Mouse (Mus musculus) myocyte (in vitro differentiated cells): ENCODE measurements around the gene Pxylp1. TPM values are rescaled to one million over a fixed set of nuclear protein-coding genes. Genes with fewer than 3 reads are reported as not detected.

Source experiments
- H3K27me3 ChIP-seq: one replicate; pipeline ENCODE4 v1.6.1; 2011; ENCODE audit not compliant: control insufficient read depth, insufficient read depth, insufficient read length
- H3K36me3 ChIP-seq: one replicate; pipeline ENCODE4 v1.6.1; 2011; ENCODE audit not compliant: control insufficient read depth, insufficient read depth
- H3K4me2 ChIP-seq: one replicate; pipeline ENCODE4 v1.6.1; 2011; ENCODE audit warnings: low read depth, control low read depth
- H3K4me3 ChIP-seq: one replicate; pipeline ENCODE4 v1.5.1; 2011; ENCODE audit warnings: mild to moderate bottlenecking, control low read depth, moderate library complexity
- H3K79me2 ChIP-seq: one replicate; pipeline ENCODE4 v1.6.1; 2011; ENCODE audit not compliant: control insufficient read depth, insufficient read depth
- H3ac ChIP-seq: one replicate; pipeline ENCODE4 v1.6.1; 2011; ENCODE audit not compliant: control insufficient read depth, insufficient read length
- CEBPB ChIP-seq: IDR thresholded peaks from 2 replicates; pipeline ENCODE4 v1.6.1; 2011; ENCODE audit warnings: mild to moderate bottlenecking, moderate library complexity; ENCODE audit not compliant: poor library complexity, insufficient read depth, severe bottlenecking
- E2F4 ChIP-seq: IDR thresholded peaks from one replicate; pipeline ENCODE4 v1.6.1; 2011; ENCODE audit warnings: mild to moderate bottlenecking, control low read depth, moderate library complexity; ENCODE audit not compliant: insufficient read depth
- MAX ChIP-seq: IDR thresholded peaks from one replicate; pipeline ENCODE4 v1.6.1; 2011; ENCODE audit warnings: low read depth, mild to moderate bottlenecking, control low read depth
- MYOD1 ChIP-seq, 3 experiments: IDR thresholded peaks; one replicate each; pipeline ENCODE4 v1.6.1; 2011; ENCODE audit warnings: control low read depth in 2 of 3, low read depth in 2 of 3, mild to moderate bottlenecking in 2 of 3, moderate library complexity in 1 of 3; ENCODE audit not compliant: insufficient read length in 2 of 3, control insufficient read depth in 1 of 3
- MYOG ChIP-seq, 3 experiments: IDR thresholded peaks; one replicate each; pipeline ENCODE4 v1.6.1; 2011; ENCODE audit warnings: control low read depth in 2 of 3, low read depth in 2 of 3, mild to moderate bottlenecking in 2 of 3; ENCODE audit not compliant: insufficient read length in 2 of 3, control insufficient read depth in 1 of 3, insufficient read depth in 1 of 3
- POLR2A ChIP-seq: IDR thresholded peaks from one replicate; pipeline ENCODE4 v1.6.1; 2011; ENCODE audit warnings: low read depth, mild to moderate bottlenecking, control low read depth, moderate library complexity; ENCODE audit not compliant: insufficient read length
- POLR2AphosphoS2 ChIP-seq: IDR thresholded peaks from one replicate; pipeline ENCODE4 v1.6.1; 2011; ENCODE audit warnings: low read depth, control low read depth; ENCODE audit not compliant: insufficient read length
- REST ChIP-seq: IDR thresholded peaks from one replicate; pipeline ENCODE4 v1.6.1; 2011; ENCODE audit warnings: mild to moderate bottlenecking, control low read depth, moderate library complexity; ENCODE audit not compliant: insufficient read depth, insufficient read length
- SRF ChIP-seq: IDR thresholded peaks from one replicate; pipeline ENCODE4 v1.6.1; 2011; ENCODE audit warnings: low read depth; ENCODE audit not compliant: control insufficient read depth, insufficient read length
- TCF12 ChIP-seq: IDR thresholded peaks from one replicate; pipeline ENCODE4 v1.6.1; 2011; ENCODE audit warnings: mild to moderate bottlenecking, control low read depth; ENCODE audit not compliant: poor library complexity, insufficient read depth, severe bottlenecking
- TCF3 ChIP-seq: IDR thresholded peaks from one replicate; pipeline ENCODE4 v1.6.1; 2011; ENCODE audit warnings: low read depth, control low read depth; ENCODE audit not compliant: insufficient read length
- USF1 ChIP-seq: IDR thresholded peaks from one replicate; pipeline ENCODE4 v1.6.1; 2011; ENCODE audit warnings: low read depth, mild to moderate bottlenecking, control low read depth, moderate library complexity
- polyA plus RNA-seq: library from polyadenylated mRNA; unstranded; fragments of >200 nt; fragmentation: generic; extraction: Trizol; gene quantifications from one replicate; pipeline ENCODE4 v1.2.1, GENCODE M21; 2012; ENCODE audit warnings: missing spikeins

Pxylp1 gene
- polyA plus RNA-seq, 1 experiment, result 3.1 TPM

DNA sequence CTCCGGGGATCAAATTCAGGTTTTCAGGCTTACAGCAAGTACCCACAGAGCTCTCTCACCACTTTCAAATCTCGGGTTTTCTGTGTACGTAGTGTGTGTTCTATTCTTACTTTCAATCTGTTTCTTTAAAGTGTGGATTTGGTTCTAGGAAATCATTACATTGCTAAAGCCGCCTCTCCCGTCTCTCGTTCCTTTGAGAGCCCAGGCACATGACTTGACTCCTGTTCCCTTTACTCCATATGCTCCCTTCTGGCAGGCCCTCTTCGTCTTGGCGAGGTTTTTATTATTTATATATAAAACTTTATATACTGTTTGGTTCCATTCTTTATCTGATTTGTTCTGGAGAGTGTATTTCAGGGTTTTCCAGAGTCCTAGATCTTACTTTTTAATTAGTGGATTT is 40.3 kb upstream of the Pxylp1 start:
- H3ac ChIP-seq, result no peak overlapping the region
- H3K36me3 ChIP-seq, result no peaks in the 10 kb centered on the region
- H3K4me2 ChIP-seq, result no peak overlapping the region
- peaks cover 8% of the 10 kb centered on the region for H3K27me3 ChIP-seq
- no peak overlapping the region for H3K4me3 ChIP-seq
- TF ChIP-seq CEBPB (no peak), SRF (no peak), TCF3 (no peak), MYOG (IDR thresholded peaks at IDR 0.05; ENCODE audit: control insufficient read depth in 1 of 3, insufficient read depth in 1 of 3, insufficient read length in 2 of 3, low read depth in 2 of 3) (no peak), MAX (no peak), REST (no peak), USF1 (no peak), TCF12 (no peak), E2F4 (no peak), MYOD1 (IDR thresholded peaks at IDR 0.05; ENCODE audit: control insufficient read depth in 1 of 3, insufficient read length in 2 of 3, low read depth in 2 of 3) (no peak), POLR2A (no peak), POLR2AphosphoS2 (no peak)
- H3K79me2 ChIP-seq, result no peaks in the 10 kb centered on the region

DNA sequence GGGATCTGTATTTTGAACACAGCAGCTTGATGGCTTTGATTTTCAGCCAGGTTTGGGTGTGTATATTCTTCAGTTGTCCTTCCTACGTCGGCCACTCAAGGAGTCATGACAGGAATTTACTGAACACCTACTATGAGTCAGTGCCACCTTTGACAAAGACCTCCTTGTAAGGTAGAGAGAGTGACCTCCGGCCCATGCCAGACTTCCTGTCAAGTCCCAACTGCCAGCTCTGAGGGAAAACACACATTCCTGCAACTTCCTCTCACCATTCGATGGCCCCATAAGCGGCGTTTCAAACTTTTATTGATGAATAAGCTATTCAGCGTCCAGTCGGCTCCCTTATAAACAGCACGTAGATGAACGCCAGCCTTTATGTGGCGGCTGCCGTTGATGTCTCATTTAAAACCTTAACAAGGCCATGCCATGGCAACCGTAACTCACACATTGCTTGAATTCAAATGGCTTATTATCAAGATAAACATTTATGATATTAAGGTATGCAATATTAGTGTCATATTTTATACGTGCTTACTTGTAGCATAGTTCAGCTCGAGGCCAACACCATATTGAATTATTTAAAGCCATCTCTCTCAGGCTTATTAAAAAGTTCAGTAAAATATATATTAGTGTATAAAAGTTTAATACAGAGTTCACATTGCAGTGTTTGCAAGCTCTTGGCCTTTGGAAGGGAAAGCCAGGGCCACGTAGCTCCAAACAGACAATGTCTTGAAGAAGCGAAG is 31.3 kb upstream of the Pxylp1 start:
- Histone ChIP-seq H3K4me3 (no peak overlapping the region), H3K4me2 (no peak overlapping the region), H3K27me3 (peaks cover 35% of the 10 kb centered on the region), H3ac (no peak overlapping the region), H3K36me3 (no peaks in the 10 kb centered on the region), H3K79me2 (no peaks in the 10 kb centered on the region)
- TF ChIP-seq SRF, result no peak
- TF ChIP-seq USF1, result no peak
- no peak for TF ChIP-seq E2F4
- TF ChIP-seq MYOD1 (IDR thresholded peaks at IDR 0.05; ENCODE audit: control insufficient read depth in 1 of 3, insufficient read length in 2 of 3, low read depth in 2 of 3), result no peak
- TF ChIP-seq CEBPB, result no peak
- no peak for TF ChIP-seq TCF12
- no peak for TF ChIP-seq TCF3
- TF ChIP-seq POLR2AphosphoS2, result no peak
- TF ChIP-seq MAX, result no peak
- TF ChIP-seq REST, result no peak
- no peak for TF ChIP-seq MYOG (IDR thresholded peaks at IDR 0.05; ENCODE audit: control insufficient read depth in 1 of 3, insufficient read depth in 1 of 3, insufficient read length in 2 of 3, low read depth in 2 of 3)
- TF ChIP-seq POLR2A, result no peak

DNA sequence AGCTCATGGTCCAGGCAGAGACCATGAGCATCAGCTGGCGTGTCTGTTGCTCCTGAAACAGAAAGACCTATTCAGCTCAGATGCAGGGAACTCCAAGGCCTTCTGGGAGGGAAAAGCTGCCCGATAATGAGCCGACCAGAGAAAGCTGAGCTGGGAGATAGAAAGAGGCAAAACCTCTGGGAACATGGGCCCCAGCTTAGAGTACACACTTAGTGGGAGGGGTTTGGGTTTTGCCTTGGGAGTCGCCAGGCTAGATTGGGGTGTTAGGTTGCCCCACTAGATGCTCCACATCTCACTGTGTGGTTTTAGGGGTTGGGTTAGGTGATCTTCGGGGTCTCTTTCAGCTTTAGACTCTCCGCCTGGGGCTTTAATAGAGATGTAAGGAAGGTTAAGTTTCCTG is 30.6 kb upstream of the Pxylp1 start:
- H3ac ChIP-seq, result no peak overlapping the region
- no peaks in the 10 kb centered on the region for H3K36me3 ChIP-seq
- no peak for TF ChIP-seq MAX
- no peak for TF ChIP-seq USF1
- no peak overlapping the region for H3K4me2 ChIP-seq
- H3K4me3 ChIP-seq, result no peak overlapping the region
- peaks cover 29% of the 10 kb centered on the region for H3K27me3 ChIP-seq
- no peaks in the 10 kb centered on the region for H3K79me2 ChIP-seq

DNA sequence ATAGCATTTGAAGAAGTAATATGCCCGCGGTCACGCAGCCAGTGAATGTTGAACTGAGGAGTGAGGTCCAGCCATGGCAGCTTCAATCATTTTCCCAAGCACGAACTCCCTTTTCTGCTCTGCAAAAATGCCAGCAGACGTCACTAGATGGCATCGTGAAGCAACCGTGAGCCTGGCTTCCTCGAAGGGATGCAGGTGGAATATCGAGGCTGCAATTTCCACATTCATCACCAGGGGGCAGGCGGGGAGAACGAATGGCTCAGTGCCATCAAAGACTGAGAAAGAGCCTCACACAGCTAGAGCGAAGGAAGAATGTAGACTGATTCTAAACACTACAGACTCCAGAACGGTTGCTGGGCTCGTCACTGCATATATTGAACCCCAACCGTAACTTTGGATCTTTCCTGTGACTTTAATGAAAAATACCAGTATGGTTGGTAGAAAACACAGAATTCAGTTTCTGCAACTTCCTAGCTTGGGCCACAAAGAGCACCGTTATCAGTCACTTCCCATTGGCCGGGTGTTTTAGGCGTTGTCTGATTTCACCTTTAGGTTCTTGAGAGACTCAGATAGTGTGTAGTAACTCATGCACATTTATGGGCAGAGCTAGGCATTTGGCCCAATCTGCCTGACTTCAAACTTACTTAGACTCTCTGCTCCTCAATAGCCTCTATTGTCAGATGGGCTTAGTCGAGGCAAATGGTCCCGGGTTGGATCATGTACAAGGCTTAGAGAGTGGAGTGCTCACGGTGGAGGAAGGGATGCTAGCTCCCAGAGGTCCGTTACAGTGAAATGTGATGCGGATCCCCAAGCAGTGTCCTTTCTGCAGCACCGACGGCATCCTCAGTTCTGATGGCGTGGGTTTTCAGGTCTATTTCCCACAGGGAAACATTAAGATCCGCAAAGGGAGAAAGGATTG is 24.4 kb upstream of the Pxylp1 start:
- TF ChIP-seq E2F4 (no peak), REST (no peak), MYOG (IDR thresholded peaks at IDR 0.05; ENCODE audit: control insufficient read depth in 1 of 3, insufficient read depth in 1 of 3, insufficient read length in 2 of 3, low read depth in 2 of 3) (no peak), MAX (no peak), USF1 (no peak)
- H3K4me2 ChIP-seq, result no peak overlapping the region
- H3K27me3 ChIP-seq, result peaks cover 14% of the 10 kb centered on the region
- H3ac ChIP-seq, result no peak overlapping the region
- no peak overlapping the region for H3K4me3 ChIP-seq
- H3K36me3 ChIP-seq, result no peaks in the 10 kb centered on the region
- H3K79me2 ChIP-seq, result no peaks in the 10 kb centered on the region

- no peak for TF ChIP-seq MAX
- TF ChIP-seq SRF, result no peak
- no peak for TF ChIP-seq USF1
- TF ChIP-seq CEBPB, result no peak
- TF ChIP-seq POLR2AphosphoS2, result no peak
- TF ChIP-seq TCF12, result no peak
- TF ChIP-seq MYOD1 (IDR thresholded peaks at IDR 0.05; ENCODE audit: control insufficient read depth in 1 of 3, insufficient read length in 2 of 3, low read depth in 2 of 3), result no peak
- TF ChIP-seq REST, result no peak
- no peak for TF ChIP-seq E2F4
- TF ChIP-seq POLR2A, result no peak
- TF ChIP-seq TCF3, result no peak
- TF ChIP-seq MYOG (IDR thresholded peaks at IDR 0.05; ENCODE audit: control insufficient read depth in 1 of 3, insufficient read depth in 1 of 3, insufficient read length in 2 of 3, low read depth in 2 of 3), result no peak
- Histone ChIP-seq H3ac (no peak overlapping the region), H3K79me2 (no peaks in the 10 kb centered on the region), H3K4me2 (no peak overlapping the region), H3K36me3 (no peaks in the 10 kb centered on the region), H3K4me3 (no peak overlapping the region), H3K27me3 (peaks cover 6% of the 10 kb centered on the region)
Measured at GRCm38 (mm10) chr9:96916076-96916475, 23.6 kb upstream of the Pxylp1 start.
